Mouse (Mus musculus): ENCODE data around the gene Slx4ip.

DNA sequence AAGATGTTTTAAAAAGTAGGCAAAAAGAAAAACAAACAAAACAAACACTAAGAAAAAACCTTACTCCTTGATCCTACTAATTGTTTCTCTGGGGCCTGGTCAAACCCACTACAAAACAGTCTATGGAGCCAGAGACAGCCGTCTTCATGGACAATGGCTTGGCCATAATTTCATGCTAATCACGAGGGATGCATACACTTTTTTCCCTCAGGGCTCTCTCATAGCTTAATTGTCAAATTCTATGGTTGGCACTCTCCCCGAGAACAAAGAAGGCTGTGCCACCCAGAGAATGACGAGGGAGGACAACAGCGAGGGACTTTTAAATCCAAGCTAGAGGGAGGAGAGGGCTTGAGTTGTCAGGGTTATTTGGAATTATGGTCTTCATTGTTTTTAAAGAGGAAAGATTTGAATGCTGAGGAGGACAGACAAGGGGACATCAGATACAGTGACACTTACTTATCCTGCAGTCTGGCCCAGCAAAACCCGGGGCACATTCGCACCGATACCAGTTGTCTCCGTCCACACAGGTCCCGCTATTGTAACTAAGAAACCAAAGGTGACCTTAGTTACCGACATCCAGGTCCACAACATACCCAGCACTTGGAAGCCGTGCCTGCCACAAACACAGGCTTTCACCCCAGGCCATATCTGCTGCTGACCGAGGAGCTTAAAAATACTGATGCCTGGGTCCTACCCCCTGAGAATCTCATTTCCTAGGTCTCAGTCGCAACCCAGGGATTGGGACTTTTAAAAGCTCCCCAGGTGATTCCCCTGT lies 195.8 kb downstream of the Slx4ip start:
- TF ChIP-seq POLR2A (IDR thresholded peaks at IDR 0.05; ENCODE audit: control insufficient read depth, extremely low read depth, insufficient read depth, low read length, poor library complexity) = no peak
- no peak for TF ChIP-seq CTCF (IDR thresholded peaks at IDR 0.05; ENCODE audit: borderline replicate concordance, control insufficient read depth, extremely low read depth, insufficient read depth, low read length, poor library complexity)

Data from thymus, adult 2 months (tissue).